Comparison of ENCODE assay signal across 8 mouse cellular contexts in genomic region chr2:170129923-170130779, GRCm38 (mm10). TPM values are rescaled to one million over a fixed set of nuclear protein-coding genes. Genes with fewer than 3 reads are reported as not detected.
DNase-seq lines count a peak whose midpoint lies in the region; ATAC-seq lines count a peak whose summit lies in the region.

No protein-coding gene starts in this region.

- no peaks in the 10 kb centered on the region for H3K9me3 ChIP-seq in lung, embryonic 15.5 days
- no peaks in the 10 kb centered on the region for H3K9me3 ChIP-seq in heart, embryonic 16.5 days (replicated peaks; ENCODE audit: control insufficient read depth, low read length)

- peak overlapping the region; percentile 79 for H3K4me2 ChIP-seq in lung, embryonic 15.5 days
- peak overlapping the region; percentile 74 for H3K4me2 ChIP-seq in heart, embryonic 16.5 days (ENCODE audit: low read depth, low read length)

- H3K36me3 ChIP-seq in lung, embryonic 15.5 days, result no peaks in the 10 kb centered on the region
- no peaks in the 10 kb centered on the region for H3K36me3 ChIP-seq in heart, embryonic 16.5 days (ENCODE audit: control insufficient read depth, insufficient read depth)

- H3K27ac ChIP-seq in lung, embryonic 15.5 days, result peak overlapping the region; percentile 98
- peak overlapping the region; percentile 97 for H3K27ac ChIP-seq in heart, embryonic 16.5 days (ENCODE audit: low read length)

- peak overlapping the region; percentile 96 for H3K4me3 ChIP-seq in lung, embryonic 15.5 days
- H3K4me3 ChIP-seq in heart, embryonic 16.5 days (ENCODE audit: low read length), result peak overlapping the region; percentile 94

- no peaks in the 10 kb centered on the region for H3K27me3 ChIP-seq in lung, embryonic 15.5 days
- no peaks in the 10 kb centered on the region for H3K27me3 ChIP-seq in heart, embryonic 16.5 days (ENCODE audit: control insufficient read depth, insufficient read depth, low read length)

- H3K9ac ChIP-seq in lung, embryonic 15.5 days, result peak overlapping the region; percentile 97
- peak overlapping the region; percentile 99 for H3K9ac ChIP-seq in heart, embryonic 16.5 days (ENCODE audit: low read length)

- peaks cover 44% of the 10 kb centered on the region for H3K4me1 ChIP-seq in lung, embryonic 15.5 days
- peaks cover 50% of the 10 kb centered on the region for H3K4me1 ChIP-seq in heart, embryonic 16.5 days (ENCODE audit: control insufficient read depth, insufficient read depth, low read length)

- DNase-seq in lung, postnatal 14 days, result no peak
- peak; percentile 67 for DNase-seq in embryo, embryonic 10 days (ENCODE audit: low spot score)
- DNase-seq in liver, result peak; percentile 58
- DNase-seq in retina, postnatal 1 day, result peak; percentile 16
- no peak for DNase-seq in right cerebral cortex, postnatal 4 days

- ATAC-seq in lung, embryonic 15.5 days (ENCODE audit: borderline replicate concordance, extremely low read depth, low FRiP score, low TSS enrichment), result peak; percentile 52
- peak; percentile 43 for ATAC-seq in heart, embryonic 16.5 days (replicated peaks; ENCODE audit: extremely low read depth, insufficient read depth, low FRiP score)
- ATAC-seq in megakaryocyte-erythroid progenitor cell, adult 5-6 weeks (replicated peaks; ENCODE audit: low FRiP score, low TSS enrichment, poor library complexity, severe bottlenecking), result no peak

- WGBS in lung, embryonic 15.5 days, result under 1% methylated on average over 44 of the region's 48 CpGs
- under 1% methylated on average over 48 of the region's 48 CpGs for WGBS in heart, embryonic 16.5 days

RNA-seq across cellular contexts. Expression of gene Zfp217, which starts 17.8 kb away (rescaled TPM):
- polyA plus RNA-seq in lung, embryonic 15.5 days (2015; fragmentation: Nextera tagmentation; extraction: Ambion mirVana), result 5.0 and 5.1 TPM in 2 replicates
- polyA plus RNA-seq in heart, embryonic 16.5 days (2015; fragmentation: Nextera tagmentation; extraction: Ambion mirVana), result 3.2 and 3.6 TPM in 2 replicates
- total RNA-seq in megakaryocyte-erythroid progenitor cell, adult 5-6 weeks (2014; fragmentation: Nextera tagmentation), result 26.3 and 61.7 TPM in 2 replicates
- total RNA-seq in megakaryocyte-erythroid progenitor cell, adult 5-6 weeks (2017), result 16.2 and 30.3 TPM in 2 replicates

Comparison
In these comparisons a context has a peak if more than half of its experiments do, and no peak if none do; other contexts are left out.
1. DNase-seq: peak in embryo, embryonic 10 days (single experiment), liver (single experiment) and retina, postnatal 1 day (single experiment); none in lung, postnatal 14 days (single experiment) and right cerebral cortex, postnatal 4 days (single experiment).